Mouse (Mus musculus): Measurements from ENCODE around the gene Scimp. TPM values are rescaled to one million over a fixed set of nuclear protein-coding genes. Genes with fewer than 3 reads are reported as not detected.

The Scimp gene
- polyA plus RNA-seq, 1 experiment from 2014 or later: not detected

DNA sequence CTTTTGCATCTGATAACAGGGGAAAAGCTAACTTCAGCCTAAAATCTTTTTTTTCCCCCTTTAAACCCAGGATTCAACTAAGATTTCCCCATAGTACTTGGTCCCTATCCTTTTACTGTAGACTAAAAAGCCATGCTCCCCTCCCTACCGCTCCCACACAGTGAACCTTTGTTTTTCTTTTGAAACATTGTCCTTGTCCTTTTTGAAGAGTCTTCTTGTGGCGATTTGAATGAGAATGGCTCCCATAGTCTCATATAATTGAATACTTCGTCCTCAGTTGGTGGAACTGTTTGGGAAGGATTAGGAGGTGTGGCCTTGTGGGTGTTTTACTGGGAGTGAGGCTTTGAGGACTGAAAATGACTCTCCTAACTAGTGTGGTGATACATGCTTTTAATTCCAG lies 21.4 kb upstream of the Scimp start:
- H3K27ac ChIP-seq (ENCODE audit: poor library complexity, severe bottlenecking): no peak overlapping the region
- no peak overlapping the region for H3K4me3 ChIP-seq
- ATAC-seq (ENCODE audit: insufficient number of reproducible peaks, low FRiP score): no peak
- no peaks in the 10 kb centered on the region for H3K4me1 ChIP-seq (replicated peaks)
- no peaks in the 10 kb centered on the region for H3K36me3 ChIP-seq
- no peaks in the 10 kb centered on the region for H3K27me3 ChIP-seq (replicated peaks)
- no peak overlapping the region for H3K4me2 ChIP-seq
- WGBS: 75% methylated on average over 3 of the region's 3 CpGs
- 0 out of 2 replicates have a peak, but pooled peaks cover 3% of the 10 kb centered on the region for H3K9me3 ChIP-seq (replicated peaks)
- H3K9ac ChIP-seq: no peak overlapping the region

DNA sequence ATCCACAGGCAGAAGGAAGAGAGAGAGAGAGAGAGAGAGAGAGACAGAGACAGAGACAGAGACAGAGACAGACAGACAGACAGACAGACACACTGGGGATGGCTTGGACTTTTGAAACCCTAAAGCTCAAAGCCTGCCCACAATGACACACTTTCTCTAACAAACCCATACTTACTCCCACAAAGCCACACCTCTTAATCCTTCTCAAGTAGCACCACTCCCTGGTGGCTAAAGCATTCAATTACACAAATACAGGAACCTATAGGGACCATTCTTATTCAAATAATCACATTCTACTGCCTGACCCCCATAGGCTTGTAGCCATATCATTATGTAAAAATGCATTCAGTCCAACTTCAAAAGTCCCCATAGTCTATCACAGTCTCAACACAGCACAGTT lies 21.0 kb upstream of the Scimp start:
- Histone ChIP-seq H3K4me2 (no peak overlapping the region), H3K27ac (ENCODE audit: poor library complexity, severe bottlenecking) (no peak overlapping the region), H3K4me1 (replicated peaks) (no peaks in the 10 kb centered on the region), H3K4me3 (no peak overlapping the region), H3K27me3 (replicated peaks) (no peaks in the 10 kb centered on the region), H3K9ac (no peak overlapping the region), H3K36me3 (no peaks in the 10 kb centered on the region), H3K9me3 (replicated peaks) (0 out of 2 replicates have a peak, but pooled peaks cover 3% of the 10 kb centered on the region)
- no peak for ATAC-seq (ENCODE audit: insufficient number of reproducible peaks, low FRiP score)

DNA sequence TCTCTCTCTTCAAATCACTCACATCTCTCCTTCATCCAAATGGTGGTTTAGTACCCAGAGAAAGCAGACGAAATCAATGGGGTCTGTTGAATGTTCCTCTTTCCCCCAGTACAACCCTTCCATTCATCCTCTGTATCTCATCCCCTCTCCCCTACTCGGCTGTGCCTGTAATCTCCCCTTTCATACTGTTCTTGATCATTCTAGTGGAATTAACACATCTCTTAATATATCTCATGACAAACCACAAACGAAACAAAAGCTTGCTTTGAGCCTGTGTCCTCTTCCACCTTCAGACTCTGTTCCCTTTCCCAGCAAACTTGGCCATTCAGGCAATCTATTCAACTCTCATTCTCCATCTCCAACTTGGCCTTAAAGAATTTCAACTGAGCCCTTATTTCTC lies 18.8 kb upstream of the Scimp start:
- H3K4me3 ChIP-seq: no peak overlapping the region
- no peak overlapping the region for H3K27ac ChIP-seq (ENCODE audit: poor library complexity, severe bottlenecking)
- H3K27me3 ChIP-seq (replicated peaks): no peaks in the 10 kb centered on the region
- no peak overlapping the region for H3K9ac ChIP-seq
- no peak for ATAC-seq (ENCODE audit: insufficient number of reproducible peaks, low FRiP score)
- 0 out of 2 replicates have a peak, but pooled peaks cover 3% of the 10 kb centered on the region for H3K9me3 ChIP-seq (replicated peaks)
- H3K4me1 ChIP-seq (replicated peaks): no peaks in the 10 kb centered on the region
- WGBS: 47% methylated on average over 3 of the region's 3 CpGs
- no peaks in the 10 kb centered on the region for H3K36me3 ChIP-seq
- H3K4me2 ChIP-seq: no peak overlapping the region

DNA sequence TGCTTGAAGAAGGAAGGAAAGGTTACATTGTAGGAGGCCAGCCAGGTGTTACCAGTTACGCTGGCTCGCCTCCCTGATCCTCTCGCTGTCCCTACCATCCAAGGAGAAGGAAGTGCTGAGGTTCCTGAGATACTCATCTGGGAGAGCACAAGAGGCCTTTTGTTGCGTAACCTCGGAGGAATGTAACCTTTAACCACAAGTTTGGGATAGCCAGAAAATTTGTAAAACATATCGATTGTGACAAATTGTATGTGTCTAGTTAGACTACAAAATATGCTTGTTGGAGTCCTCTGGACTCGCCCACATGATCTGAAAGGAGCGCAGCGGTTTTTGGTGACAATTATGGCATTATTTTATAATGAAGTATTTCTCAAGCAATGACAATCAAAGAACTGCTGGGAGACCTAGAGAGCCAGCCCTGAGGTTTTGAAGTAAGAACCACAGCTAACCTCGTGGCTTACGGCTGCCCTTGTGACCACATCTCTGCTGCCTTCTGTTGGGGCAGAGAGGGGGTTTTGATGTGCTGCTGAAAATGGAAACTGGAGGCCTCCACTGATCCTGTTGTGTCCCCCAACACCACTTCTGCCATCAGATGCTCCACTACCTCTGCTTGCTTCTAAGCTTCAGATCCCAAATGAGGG lies 16.7 kb upstream of the Scimp start:
- WGBS: 80% methylated on average over 11 of the region's 11 CpGs

DNA sequence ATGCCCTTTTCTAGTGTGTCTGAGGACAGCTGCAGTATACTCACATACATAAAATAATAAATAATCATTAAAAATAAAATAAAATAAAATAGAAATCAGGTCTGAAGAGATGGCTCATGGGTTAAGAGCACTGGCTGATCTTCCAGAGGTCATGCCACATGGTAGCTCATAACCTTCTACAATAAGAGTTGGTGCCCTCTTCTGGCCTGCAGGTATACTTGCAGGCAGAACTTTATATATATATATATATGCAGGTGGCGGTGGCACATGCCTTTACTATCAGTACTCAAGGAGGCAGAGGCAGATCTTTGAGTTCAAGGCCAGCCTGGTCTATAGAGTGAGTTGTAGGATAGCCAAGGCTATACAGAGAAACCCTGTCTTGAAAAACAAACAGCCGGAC lies 13.8 kb upstream of the Scimp start:
- Histone ChIP-seq H3K4me3 (no peak overlapping the region), H3K4me1 (replicated peaks) (peaks cover 12% of the 10 kb centered on the region), H3K27me3 (replicated peaks) (no peaks in the 10 kb centered on the region), H3K9me3 (replicated peaks) (no peaks in the 10 kb centered on the region), H3K4me2 (no peak overlapping the region), H3K36me3 (no peaks in the 10 kb centered on the region), H3K27ac (ENCODE audit: poor library complexity, severe bottlenecking) (no peak overlapping the region), H3K9ac (no peak overlapping the region)
- no peak for ATAC-seq (ENCODE audit: insufficient number of reproducible peaks, low FRiP score)
- 85% methylated on average over 2 of the region's 2 CpGs for WGBS

More for the DNA sequence above, 16.7 kb upstream of the Scimp start:
- Histone ChIP-seq H3K9me3 (replicated peaks) (0 out of 2 replicates have a peak, but pooled peaks cover 3% of the 10 kb centered on the region), H3K4me2 (no peak overlapping the region), H3K9ac (no peak overlapping the region), H3K27me3 (replicated peaks) (no peaks in the 10 kb centered on the region), H3K4me3 (no peak overlapping the region), H3K36me3 (no peaks in the 10 kb centered on the region), H3K4me1 (replicated peaks) (no peaks in the 10 kb centered on the region), H3K27ac (ENCODE audit: poor library complexity, severe bottlenecking) (no peak overlapping the region)
- ATAC-seq (ENCODE audit: insufficient number of reproducible peaks, low FRiP score): no peak

- Histone ChIP-seq H3K9ac (no peak overlapping the region), H3K4me2 (peak overlapping the region; percentile 41), H3K36me3 (no peaks in the 10 kb centered on the region), H3K27me3 (replicated peaks) (no peaks in the 10 kb centered on the region), H3K9me3 (replicated peaks) (0 out of 2 replicates have a peak, but pooled peaks cover 2% of the 10 kb centered on the region), H3K4me3 (no peak overlapping the region), H3K4me1 (replicated peaks) (peaks cover 12% of the 10 kb centered on the region), H3K27ac (ENCODE audit: poor library complexity, severe bottlenecking) (peak overlapping the region; percentile 10; the same call in 1 of the 2 replicates)
- WGBS: 43% methylated on average over 17 of the region's 17 CpGs
- ATAC-seq (ENCODE audit: insufficient number of reproducible peaks, low FRiP score): no peak
Observed at GRCm38 (mm10) chr11:70821728-70822591, 9.6 kb upstream of the Scimp start.

GRCm38 (mm10) chr11:70820120-70820519 lies 7.7 kb upstream of the Scimp start:
- Histone ChIP-seq H3K9ac (no peak overlapping the region), H3K4me2 (no peak overlapping the region), H3K4me3 (no peak overlapping the region), H3K4me1 (replicated peaks) (peaks cover 12% of the 10 kb centered on the region), H3K9me3 (replicated peaks) (0 out of 2 replicates have a peak, but pooled peaks cover 2% of the 10 kb centered on the region), H3K27ac (ENCODE audit: poor library complexity, severe bottlenecking) (no peak overlapping the region), H3K36me3 (no peaks in the 10 kb centered on the region), H3K27me3 (replicated peaks) (no peaks in the 10 kb centered on the region)
- ATAC-seq (ENCODE audit: insufficient number of reproducible peaks, low FRiP score): no peak
- 78% methylated on average over 8 of the region's 8 CpGs for WGBS

GRCm38 (mm10) chr11:70816770-70817169 lies 4.4 kb upstream of the Scimp start:
- H3K27ac ChIP-seq (ENCODE audit: poor library complexity, severe bottlenecking): no peak overlapping the region
- 50% methylated on average over 4 of the region's 4 CpGs for WGBS
- H3K9ac ChIP-seq: no peak overlapping the region
- H3K36me3 ChIP-seq: no peaks in the 10 kb centered on the region
- no peak for ATAC-seq (ENCODE audit: insufficient number of reproducible peaks, low FRiP score)
- H3K4me1 ChIP-seq (replicated peaks): peaks cover 1% of the 10 kb centered on the region; the same call in 1 of the 2 replicates
- H3K4me3 ChIP-seq: no peak overlapping the region
- no peaks in the 10 kb centered on the region for H3K27me3 ChIP-seq (replicated peaks)
- no peak overlapping the region for H3K4me2 ChIP-seq
- 0 out of 2 replicates have a peak, but pooled peaks cover 2% of the 10 kb centered on the region for H3K9me3 ChIP-seq (replicated peaks)

DNA sequence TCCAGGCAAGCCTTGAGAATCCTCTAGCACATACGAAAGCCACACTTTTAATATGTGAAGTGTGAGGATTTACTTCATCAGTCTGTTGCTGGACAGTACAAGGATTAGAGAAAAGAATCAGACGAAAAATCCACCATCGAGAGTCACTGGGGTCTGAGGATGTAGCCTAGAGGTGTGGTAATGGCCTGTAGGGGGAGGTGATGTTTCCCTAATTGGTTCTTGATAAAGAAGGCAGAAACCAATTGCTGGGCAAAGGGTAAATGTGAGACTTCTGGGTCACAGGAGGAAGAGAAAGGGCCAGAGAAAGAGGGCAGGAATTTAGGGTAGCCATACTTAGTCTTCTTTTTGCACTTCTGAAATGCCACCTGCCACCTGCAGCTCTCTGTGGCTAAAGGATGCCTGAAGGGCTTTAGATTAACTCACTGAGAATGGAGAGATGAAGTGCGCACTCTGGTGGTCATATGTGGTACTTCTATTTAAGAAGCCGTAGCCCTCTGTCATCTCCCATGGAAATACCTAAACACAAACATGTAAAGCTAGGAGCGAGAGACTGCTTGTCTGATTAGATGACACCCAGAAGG lies 3.2 kb upstream of the Scimp start:
- H3K27me3 ChIP-seq (replicated peaks): no peaks in the 10 kb centered on the region
- no peak overlapping the region for H3K27ac ChIP-seq (ENCODE audit: poor library complexity, severe bottlenecking)
- no peaks in the 10 kb centered on the region for H3K4me1 ChIP-seq (replicated peaks)
- H3K4me3 ChIP-seq: no peak overlapping the region
- H3K4me2 ChIP-seq: no peak overlapping the region
- H3K9ac ChIP-seq: no peak overlapping the region
- H3K36me3 ChIP-seq: no peaks in the 10 kb centered on the region
- ATAC-seq (ENCODE audit: insufficient number of reproducible peaks, low FRiP score): no peak
- WGBS: 24% methylated on average over 6 of the region's 6 CpGs
- H3K9me3 ChIP-seq (replicated peaks): 0 out of 2 replicates have a peak, but pooled peaks cover 2% of the 10 kb centered on the region

DNA sequence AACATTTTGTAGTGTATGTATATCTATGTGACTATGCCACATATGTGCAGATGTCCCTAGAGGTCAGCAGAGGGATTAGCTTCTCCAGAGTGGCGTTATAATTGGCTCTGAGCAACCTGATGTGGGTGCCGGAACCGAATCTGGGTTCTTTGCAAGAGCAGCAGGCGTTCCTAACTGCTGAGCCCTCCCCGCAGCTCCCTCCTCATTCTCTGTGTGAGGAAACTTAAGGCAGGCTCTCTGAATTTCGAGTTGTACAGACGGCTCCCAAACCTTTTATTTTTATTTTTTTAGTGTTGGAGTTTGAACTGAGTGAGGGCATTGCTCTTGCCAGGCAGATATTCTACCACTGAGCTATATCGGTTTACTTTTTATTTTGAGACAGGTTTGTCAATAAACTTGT lies 2.7 kb upstream of the Scimp start:
- H3K9ac ChIP-seq: no peak overlapping the region
- H3K36me3 ChIP-seq: no peaks in the 10 kb centered on the region
- no peak overlapping the region for H3K4me2 ChIP-seq
- no peaks in the 10 kb centered on the region for H3K27me3 ChIP-seq (replicated peaks)
- 0 out of 2 replicates have a peak, but pooled peaks cover 2% of the 10 kb centered on the region for H3K9me3 ChIP-seq (replicated peaks)
- H3K4me1 ChIP-seq (replicated peaks): no peaks in the 10 kb centered on the region
- H3K27ac ChIP-seq (ENCODE audit: poor library complexity, severe bottlenecking): no peak overlapping the region
- H3K4me3 ChIP-seq: no peak overlapping the region
- no peak for ATAC-seq (ENCODE audit: insufficient number of reproducible peaks, low FRiP score)
- WGBS: 78% methylated on average over 8 of the region's 8 CpGs

Data from heart, embryonic 12.5 days (tissue).